Mouse (Mus musculus): Measurements from ENCODE around the gene Snrpa1.

The Snrpa1 gene

GRCm38 (mm10) chr7:66115821-66116343 lies 57.1 kb downstream of the Snrpa1 start:
- no peak for DNase-seq (ENCODE audit: low spot score)

- DNase-seq (ENCODE audit: low spot score), result no peak
Observed at GRCm38 (mm10) chr7:66116906-66117482, 58.2 kb downstream of the Snrpa1 start.

- DNase-seq (ENCODE audit: low spot score), result no peak
Observed at GRCm38 (mm10) chr7:66118046-66118445, 59.2 kb downstream of the Snrpa1 start.

GRCm38 (mm10) chr7:66118796-66119195 lies 60.0 kb downstream of the Snrpa1 start:
- DNase-seq (ENCODE audit: low spot score), result no peak

- DNase-seq (ENCODE audit: low spot score), result no peak
Observed at GRCm38 (mm10) chr7:66120139-66120538, 61.3 kb downstream of the Snrpa1 start.

- DNase-seq (ENCODE audit: low spot score), result no peak
Observed at GRCm38 (mm10) chr7:66120702-66121396, 62.0 kb downstream of the Snrpa1 start.
